Mouse (Mus musculus): Measurements from ENCODE around the gene Irgm1.

- TF ChIP-seq CTCF (IDR thresholded peaks at IDR 0.05; ENCODE audit: extremely low read depth, insufficient read depth, low read length) (no peak), POLR2A (IDR thresholded peaks at IDR 0.05; ENCODE audit: extremely low read depth, insufficient read depth, low read length) (no peak)
Measured at GRCm38 (mm10) chr11:48870781-48871180, 702 bp downstream of the Irgm1 start.

All from cortical plate, adult 2 months (tissue).